Mouse (Mus musculus): ENCODE results near the gene Olfr553. TPM values are rescaled to one million over a fixed set of nuclear protein-coding genes. Genes with fewer than 3 reads are reported as not detected.
"Not testable (repeated sequence)": the region's sequence is repeated elsewhere in the genome, so short reads cannot be mapped to it uniquely, and the experiment has no call there.

Gene Olfr553
- polyA plus RNA-seq, 1 experiment = not detected

GRCm38 (mm10) chr7:102636665-102637064, 18.6 kb upstream of the Olfr553 start:
- Histone ChIP-seq H3K36me3 (ENCODE audit: control insufficient read depth, insufficient read depth, low read length, poor library complexity, severe bottlenecking) (no peaks in the 10 kb centered on the region), H3K27ac (ENCODE audit: insufficient read depth, low read length) (no peak overlapping the region), H3K4me1 (ENCODE audit: control insufficient read depth, insufficient read depth, low read length) (no peaks in the 10 kb centered on the region), H3K9ac (ENCODE audit: low read depth, poor library complexity, severe bottlenecking) (no peak overlapping the region), H3K27me3 (ENCODE audit: control insufficient read depth, insufficient read depth, low read length, poor library complexity, severe bottlenecking) (no peaks in the 10 kb centered on the region), H3K4me3 (ENCODE audit: low read depth, low read length) (no peak overlapping the region), H3K9me3 (replicated peaks; ENCODE audit: control insufficient read depth, insufficient read depth, low read length, poor library complexity, severe bottlenecking) (no peaks in the 10 kb centered on the region)
- no peak for TF ChIP-seq CTCF (IDR thresholded peaks at IDR 0.05; ENCODE audit: low read depth, low read length)
- TF ChIP-seq EP300 (IDR thresholded peaks at IDR 0.05; ENCODE audit: insufficient read depth, low read depth, low read length) = no peak
- no peak for TF ChIP-seq POLR2A (IDR thresholded peaks at IDR 0.05; ENCODE audit: insufficient read depth, low read length)

GRCm38 (mm10) chr7:102620368-102620767, 2.4 kb upstream of the Olfr553 start:
- not testable (repeated sequence) for H3K9ac ChIP-seq (ENCODE audit: low read depth, poor library complexity, severe bottlenecking)
- H3K4me3 ChIP-seq (ENCODE audit: low read depth, low read length) = peak overlapping the region; percentile 49

DNA sequence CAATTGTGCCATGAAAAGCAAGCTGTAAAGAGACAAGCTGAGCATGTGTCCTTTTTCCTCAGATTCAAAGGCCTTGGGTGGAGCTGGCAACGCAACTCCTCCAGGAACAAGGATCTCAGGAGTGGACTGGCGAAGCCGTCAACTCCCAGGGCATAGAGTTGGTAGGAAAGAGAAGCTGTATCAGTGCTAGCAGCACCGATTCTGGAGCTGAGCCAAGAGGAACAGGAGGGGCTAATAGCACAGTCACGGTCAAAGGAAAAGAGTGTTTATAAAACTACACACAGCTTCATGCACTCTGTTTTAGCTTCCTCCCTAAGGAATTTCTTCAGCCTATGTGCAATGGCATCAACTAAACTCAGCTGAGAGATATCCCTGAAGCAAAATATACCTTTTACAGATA, 1.6 kb upstream of the Olfr553 start:
- H3K27ac ChIP-seq (ENCODE audit: insufficient read depth, low read length) = no peak overlapping the region
- H3K9ac ChIP-seq (ENCODE audit: low read depth, poor library complexity, severe bottlenecking) = no peak overlapping the region
- H3K9me3 ChIP-seq (replicated peaks; ENCODE audit: control insufficient read depth, insufficient read depth, low read length, poor library complexity, severe bottlenecking) = 0 out of 2 replicates have a peak, but pooled peaks cover 2% of the 10 kb centered on the region
- TF ChIP-seq POLR2A (IDR thresholded peaks at IDR 0.05; ENCODE audit: insufficient read depth, low read length) (no peak), CTCF (IDR thresholded peaks at IDR 0.05; ENCODE audit: low read depth, low read length) (no peak), EP300 (IDR thresholded peaks at IDR 0.05; ENCODE audit: insufficient read depth, low read depth, low read length) (no peak)
- no peaks in the 10 kb centered on the region for H3K36me3 ChIP-seq (ENCODE audit: control insufficient read depth, insufficient read depth, low read length, poor library complexity, severe bottlenecking)
- no peaks in the 10 kb centered on the region for H3K4me1 ChIP-seq (ENCODE audit: control insufficient read depth, insufficient read depth, low read length)
- H3K4me3 ChIP-seq (ENCODE audit: low read depth, low read length) = no peak overlapping the region
- no peaks in the 10 kb centered on the region for H3K27me3 ChIP-seq (ENCODE audit: control insufficient read depth, insufficient read depth, low read length, poor library complexity, severe bottlenecking)

More at GRCm38 (mm10) chr7:102620368-102620767, 2.4 kb upstream of the Olfr553 start:
- H3K36me3 ChIP-seq (ENCODE audit: control insufficient read depth, insufficient read depth, low read length, poor library complexity, severe bottlenecking); H3K9me3 ChIP-seq (replicated peaks; ENCODE audit: control insufficient read depth, insufficient read depth, low read length, poor library complexity, severe bottlenecking); H3K27ac ChIP-seq (ENCODE audit: insufficient read depth, low read length); H3K4me1 ChIP-seq (ENCODE audit: control insufficient read depth, insufficient read depth, low read length); H3K27me3 ChIP-seq (ENCODE audit: control insufficient read depth, insufficient read depth, low read length, poor library complexity, severe bottlenecking): not testable (repeated sequence)

DNA sequence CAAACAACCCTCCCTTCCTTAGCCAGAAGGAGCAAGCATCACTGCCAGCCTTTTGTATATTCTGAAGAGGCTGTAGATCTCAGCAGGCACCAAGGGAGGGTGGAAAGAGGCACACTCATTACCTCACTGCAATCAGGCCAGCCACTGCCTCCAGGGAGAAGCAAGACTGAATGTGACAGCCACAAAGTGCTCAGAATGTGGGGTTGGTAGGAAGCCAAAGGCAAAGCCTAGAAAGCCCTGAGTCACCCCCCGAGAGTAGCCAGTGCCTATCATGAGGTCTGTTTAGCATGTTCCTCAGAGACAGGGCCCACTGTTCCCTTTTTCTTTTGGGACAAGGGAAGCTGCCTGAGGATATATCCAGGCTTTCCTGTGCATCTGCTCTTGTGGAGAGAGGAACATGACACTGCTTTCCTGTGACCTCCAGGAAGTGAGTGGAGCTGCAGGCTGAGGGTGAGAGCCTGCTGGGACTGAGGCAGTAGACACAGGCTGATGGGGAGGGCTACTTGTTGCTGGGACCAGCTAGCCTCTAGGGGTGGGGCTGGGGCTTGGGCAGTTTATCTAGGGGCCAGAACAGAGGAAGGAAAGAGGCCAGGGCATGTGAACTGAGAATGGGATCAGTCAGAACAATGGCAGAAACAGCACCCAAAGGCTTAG, 20.5 kb downstream of the Olfr553 start, which contains the start of gene Olfr552:
Olfr552 (plus strand) TSS at position 393 of the 654 bp plus-strand sequence.
- no peaks in the 10 kb centered on the region for H3K36me3 ChIP-seq (ENCODE audit: control insufficient read depth, insufficient read depth, low read length, poor library complexity, severe bottlenecking)
- no peaks in the 10 kb centered on the region for H3K4me1 ChIP-seq (ENCODE audit: control insufficient read depth, insufficient read depth, low read length)
- TF ChIP-seq EP300 (IDR thresholded peaks at IDR 0.05; ENCODE audit: insufficient read depth, low read depth, low read length) (no peak), POLR2A (IDR thresholded peaks at IDR 0.05; ENCODE audit: insufficient read depth, low read length) (no peak), CTCF (IDR thresholded peaks at IDR 0.05; ENCODE audit: low read depth, low read length) (no peak)
- H3K9me3 ChIP-seq (replicated peaks; ENCODE audit: control insufficient read depth, insufficient read depth, low read length, poor library complexity, severe bottlenecking) = no peaks in the 10 kb centered on the region
- H3K27me3 ChIP-seq (ENCODE audit: control insufficient read depth, insufficient read depth, low read length, poor library complexity, severe bottlenecking) = no peaks in the 10 kb centered on the region
- no peak within 1 kb of the TSS for H3K4me3 ChIP-seq (ENCODE audit: low read depth, low read length)
- H3K27ac ChIP-seq (ENCODE audit: insufficient read depth, low read length) = no peak within 1 kb of the TSS
- H3K9ac ChIP-seq (ENCODE audit: low read depth, poor library complexity, severe bottlenecking) = no peak within 1 kb of the TSS

DNA sequence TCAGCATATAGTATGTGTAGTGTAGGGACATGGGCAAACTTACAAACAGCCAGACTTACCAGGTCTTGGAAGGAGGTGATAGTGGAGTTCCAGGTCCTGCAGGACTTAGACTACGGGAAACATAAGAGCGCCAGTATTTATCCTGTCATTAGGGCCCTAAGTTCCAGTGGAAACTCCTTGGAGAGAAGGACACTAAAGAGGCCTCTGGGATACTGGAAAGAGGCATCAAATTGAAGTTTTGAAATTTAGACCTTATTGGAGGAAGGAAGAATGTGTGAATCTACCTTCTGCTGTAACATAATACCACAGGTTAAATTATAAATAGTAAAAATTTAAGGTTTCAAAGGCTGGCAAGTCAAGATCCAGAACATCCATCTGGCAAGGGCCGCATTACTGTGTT, 26.2 kb downstream of the Olfr553 start, which contains the start of gene Olfr551:
Olfr551 (minus strand) TSS at position 101 of the 400 bp plus-strand sequence.
- H3K27me3 ChIP-seq (ENCODE audit: control insufficient read depth, insufficient read depth, low read length, poor library complexity, severe bottlenecking) = no peaks in the 10 kb centered on the region
- H3K9me3 ChIP-seq (replicated peaks; ENCODE audit: control insufficient read depth, insufficient read depth, low read length, poor library complexity, severe bottlenecking) = no peaks in the 10 kb centered on the region
- TF ChIP-seq EP300 (IDR thresholded peaks at IDR 0.05; ENCODE audit: insufficient read depth, low read depth, low read length) (no peak), POLR2A (IDR thresholded peaks at IDR 0.05; ENCODE audit: insufficient read depth, low read length) (no peak), CTCF (IDR thresholded peaks at IDR 0.05; ENCODE audit: low read depth, low read length) (no peak)
- H3K4me1 ChIP-seq (ENCODE audit: control insufficient read depth, insufficient read depth, low read length) = no peaks in the 10 kb centered on the region
- no peak within 1 kb of the TSS for H3K9ac ChIP-seq (ENCODE audit: low read depth, poor library complexity, severe bottlenecking)
- H3K27ac ChIP-seq (ENCODE audit: insufficient read depth, low read length) = no peak within 1 kb of the TSS
- H3K4me3 ChIP-seq (ENCODE audit: low read depth, low read length) = no peak within 1 kb of the TSS
- no peaks in the 10 kb centered on the region for H3K36me3 ChIP-seq (ENCODE audit: control insufficient read depth, insufficient read depth, low read length, poor library complexity, severe bottlenecking)

DNA sequence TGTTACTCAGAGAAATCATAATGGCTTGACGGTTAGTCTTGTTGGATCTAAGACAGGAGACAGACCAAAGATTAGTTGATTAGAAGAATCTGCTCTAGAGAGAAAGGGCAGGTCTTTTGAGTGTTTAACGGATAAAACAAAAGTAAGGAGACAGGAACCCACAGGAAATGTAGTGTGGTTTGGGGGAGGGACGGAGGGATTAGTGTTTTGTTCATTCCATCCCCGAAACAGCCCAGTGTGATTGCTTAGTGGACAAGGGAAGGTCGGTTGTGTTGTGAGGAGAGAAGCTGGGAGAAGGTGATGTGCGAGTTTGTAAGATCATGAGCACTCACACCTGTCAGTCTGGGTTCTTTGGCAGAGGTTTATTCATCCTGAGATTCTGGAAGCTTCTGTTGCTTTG, 42.0 kb downstream of the Olfr553 start:
- Histone ChIP-seq H3K36me3 (ENCODE audit: control insufficient read depth, insufficient read depth, low read length, poor library complexity, severe bottlenecking) (no peaks in the 10 kb centered on the region), H3K9me3 (replicated peaks; ENCODE audit: control insufficient read depth, insufficient read depth, low read length, poor library complexity, severe bottlenecking) (no peaks in the 10 kb centered on the region), H3K27me3 (ENCODE audit: control insufficient read depth, insufficient read depth, low read length, poor library complexity, severe bottlenecking) (no peaks in the 10 kb centered on the region), H3K4me3 (ENCODE audit: low read depth, low read length) (no peak overlapping the region), H3K9ac (ENCODE audit: low read depth, poor library complexity, severe bottlenecking) (no peak overlapping the region), H3K4me1 (ENCODE audit: control insufficient read depth, insufficient read depth, low read length) (no peaks in the 10 kb centered on the region), H3K27ac (ENCODE audit: insufficient read depth, low read length) (no peak overlapping the region)
- TF ChIP-seq EP300 (IDR thresholded peaks at IDR 0.05; ENCODE audit: insufficient read depth, low read depth, low read length) (no peak), CTCF (IDR thresholded peaks at IDR 0.05; ENCODE audit: low read depth, low read length) (no peak), POLR2A (IDR thresholded peaks at IDR 0.05; ENCODE audit: insufficient read depth, low read length) (no peak)
